Mouse (Mus musculus) limb, embryonic 12.5 days (tissue): Measurements from ENCODE around the gene Acvr1. TPM values are rescaled to one million over a fixed set of nuclear protein-coding genes. Genes with fewer than 3 reads are reported as not detected.

Experiments
- ATAC-seq: fragments of 200-750 bp; cut with Nextera tagmentation; 2 replicates; pipeline ENCODE4 v1.8.0; 2017; ENCODE audit warnings: low read depth, moderate TSS enrichment; ENCODE audit not compliant: insufficient number of reproducible peaks, insufficient read depth, low FRiP score, low TSS enrichment
- H3K27ac ChIP-seq: fragments of 300-500 bp; sonication (generic); 2 replicates; pipeline ENCODE4 v1.5.1; 2016; ENCODE audit warnings: mild to moderate bottlenecking, moderate library complexity
- H3K27me3 ChIP-seq: fragments of 300-500 bp; sonication (generic); 2 replicates; pipeline ENCODE4 v1.6.1; 2016; ENCODE audit warnings: mild to moderate bottlenecking, moderate library complexity
- H3K36me3 ChIP-seq: fragments of 300-500 bp; sonication (generic); 2 replicates; pipeline ENCODE4 v1.6.1; 2016; ENCODE audit warnings: mild to moderate bottlenecking, moderate library complexity
- H3K4me1 ChIP-seq: fragments of 300-500 bp; sonication (generic); replicated peaks from 2 replicates; pipeline ENCODE4 v1.6.1; 2016
- H3K4me2 ChIP-seq: fragments of 300-500 bp; sonication (generic); 2 replicates; pipeline ENCODE4 v1.6.1; 2016; ENCODE audit warnings: mild to moderate bottlenecking, moderate library complexity
- H3K4me3 ChIP-seq: fragments of 300-500 bp; sonication (generic); replicated peaks from 2 replicates; pipeline ENCODE4 v1.5.1; 2016; ENCODE audit warnings: mild to moderate bottlenecking
- H3K9ac ChIP-seq: fragments of 300-500 bp; sonication (generic); replicated peaks from 2 replicates; pipeline ENCODE4 v1.6.1; 2016; ENCODE audit warnings: mild to moderate bottlenecking, moderate library complexity
- H3K9me3 ChIP-seq: fragments of 300-500 bp; sonication (generic); 2 replicates; pipeline ENCODE4 v1.6.1; 2016; ENCODE audit warnings: mild to moderate bottlenecking, moderate library complexity
- WGBS: fragments of 180-500 bp; shearing (Covaris S2); methylation state at CpG from one replicate; pipeline ENCODE4 v1.1.7; 2016; 5-methylcytosine and 5-hydroxymethylcytosine counted together
- polyA plus RNA-seq: library from polyadenylated mRNA; unstranded; fragments of >200 nt; fragmentation: Nextera tagmentation; extraction: Ambion mirVana; gene quantifications from 2 replicates; pipeline ENCODE4 v1.2.1, GENCODE M21; 2016

Acvr1 gene
- polyA plus RNA-seq, 1 experiment from 2014 or later = 5.8 TPM

DNA sequence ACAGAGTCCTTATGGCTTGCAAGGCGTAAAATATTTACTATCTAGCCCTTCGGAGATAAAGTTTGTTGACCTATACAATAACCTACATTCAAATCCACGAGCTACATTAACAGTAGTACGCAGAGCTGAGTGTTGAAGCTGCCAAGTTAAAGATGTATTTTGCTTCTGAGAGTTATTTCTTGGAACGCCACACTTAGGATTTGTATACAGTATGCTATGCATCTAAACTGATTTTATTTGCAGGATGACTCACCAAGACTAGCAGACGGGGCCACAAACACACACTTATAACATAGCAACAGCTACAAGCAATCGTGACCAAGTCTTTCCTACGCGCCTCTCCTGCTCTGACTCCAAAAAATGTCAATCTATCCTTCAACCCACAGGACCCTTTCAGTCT is 46.2 kb downstream of the Acvr1 start:
- Histone ChIP-seq H3K4me3 (no peak overlapping the region), H3K36me3 (no peaks in the 10 kb centered on the region), H3K4me1 (peaks cover 45% of the 10 kb centered on the region), H3K4me2 (no peak overlapping the region), H3K27me3 (no peaks in the 10 kb centered on the region), H3K27ac (no peak overlapping the region), H3K9ac (no peak overlapping the region), H3K9me3 (no peaks in the 10 kb centered on the region)
- ATAC-seq = no peak
- WGBS = 93% methylated on average over 9 of the region's 9 CpGs

GRCm38 (mm10) chr2:58518517-58518916 is 48.4 kb downstream of the Acvr1 start:
- no peak for ATAC-seq
- H3K27me3 ChIP-seq = no peaks in the 10 kb centered on the region
- peaks cover 36% of the 10 kb centered on the region for H3K4me1 ChIP-seq
- H3K9me3 ChIP-seq = no peaks in the 10 kb centered on the region
- no peaks in the 10 kb centered on the region for H3K36me3 ChIP-seq
- no peak overlapping the region for H3K4me2 ChIP-seq
- no peak overlapping the region for H3K9ac ChIP-seq
- H3K27ac ChIP-seq = no peak overlapping the region
- 71% methylated on average over 1 of the region's 1 CpGs for WGBS
- H3K4me3 ChIP-seq = no peak overlapping the region

DNA sequence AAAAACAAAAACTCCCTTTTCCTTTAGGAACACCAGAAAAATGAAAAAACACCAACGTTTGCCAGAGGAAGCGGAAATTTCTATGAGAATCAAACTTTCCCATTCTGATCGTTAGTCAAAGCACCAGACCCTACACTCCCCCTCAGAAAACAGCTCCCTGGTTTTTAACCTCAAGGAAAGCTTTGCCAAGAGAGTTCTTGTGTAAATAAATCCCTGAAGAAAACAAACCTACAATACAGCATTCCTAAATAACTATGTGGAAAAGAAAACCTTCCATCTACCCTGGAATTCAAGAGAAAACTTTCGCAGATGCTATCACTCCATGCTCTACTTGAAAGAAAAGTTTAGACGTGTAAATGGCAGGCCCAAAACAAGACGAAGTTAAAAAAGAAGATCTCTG is 50.0 kb downstream of the Acvr1 start:
- Histone ChIP-seq H3K9ac (no peak overlapping the region), H3K4me3 (no peak overlapping the region), H3K36me3 (0 out of 2 replicates have a peak, but pooled peaks cover under 1% of the 10 kb centered on the region), H3K9me3 (no peaks in the 10 kb centered on the region), H3K4me2 (no peak overlapping the region), H3K27me3 (no peaks in the 10 kb centered on the region), H3K27ac (no peak overlapping the region), H3K4me1 (peaks cover 22% of the 10 kb centered on the region)
- no peak for ATAC-seq
- 65% methylated on average over 6 of the region's 6 CpGs for WGBS

DNA sequence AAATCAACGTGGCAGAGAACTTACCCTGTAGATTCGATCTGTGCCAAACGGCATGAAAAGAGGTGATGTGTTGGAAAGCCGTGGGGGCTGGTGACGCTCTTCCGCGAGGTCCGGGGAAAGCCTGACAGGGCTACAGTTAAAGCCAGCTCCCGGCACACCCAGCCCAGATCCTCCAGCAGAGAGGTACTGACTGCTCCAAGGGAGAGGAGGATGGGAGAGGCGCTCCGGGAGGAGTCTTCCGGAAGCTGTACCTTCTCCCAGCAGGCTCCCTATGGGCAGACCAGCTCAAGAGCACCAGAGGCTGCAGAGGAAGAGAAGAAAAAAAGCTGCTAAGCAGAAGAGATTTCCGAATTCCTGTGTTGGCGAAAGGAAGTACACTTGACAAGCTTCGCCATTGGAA is 51.0 kb downstream of the Acvr1 start:
- Histone ChIP-seq H3K4me1 (peaks cover 19% of the 10 kb centered on the region), H3K27me3 (no peaks in the 10 kb centered on the region), H3K9me3 (no peaks in the 10 kb centered on the region), H3K27ac (no peak overlapping the region), H3K4me3 (no peak overlapping the region), H3K9ac (no peak overlapping the region), H3K36me3 (0 out of 2 replicates have a peak, but pooled peaks cover 4% of the 10 kb centered on the region), H3K4me2 (no peak overlapping the region)
- WGBS = 37% methylated on average over 15 of the region's 15 CpGs
- no peak for ATAC-seq

- Histone ChIP-seq H3K4me1 (peaks cover 19% of the 10 kb centered on the region), H3K27ac (no peak overlapping the region), H3K27me3 (no peaks in the 10 kb centered on the region), H3K4me2 (no peak overlapping the region), H3K9ac (no peak overlapping the region), H3K9me3 (no peaks in the 10 kb centered on the region), H3K4me3 (no peak overlapping the region), H3K36me3 (0 out of 2 replicates have a peak, but pooled peaks cover 4% of the 10 kb centered on the region)
- ATAC-seq = no peak
- 93% methylated on average over 11 of the region's 11 CpGs for WGBS
Observed at GRCm38 (mm10) chr2:58514489-58514888, 52.5 kb downstream of the Acvr1 start.

- Histone ChIP-seq H3K36me3 (peaks cover 4% of the 10 kb centered on the region; the same call in 1 of the 2 replicates), H3K27ac (no peak overlapping the region), H3K4me1 (peaks cover 19% of the 10 kb centered on the region), H3K4me2 (no peak overlapping the region), H3K4me3 (no peak overlapping the region), H3K9ac (no peak overlapping the region), H3K27me3 (no peaks in the 10 kb centered on the region), H3K9me3 (no peaks in the 10 kb centered on the region)
- WGBS = 81% methylated on average over 3 of the region's 3 CpGs
- no peak for ATAC-seq
Observed at GRCm38 (mm10) chr2:58513212-58513611, 53.7 kb downstream of the Acvr1 start.

GRCm38 (mm10) chr2:58510192-58510591 is 56.8 kb downstream of the Acvr1 start:
- Histone ChIP-seq H3K4me1 (no peaks in the 10 kb centered on the region; the same call in 1 of the 2 replicates), H3K27ac (no peak overlapping the region), H3K9me3 (no peaks in the 10 kb centered on the region), H3K4me3 (no peak overlapping the region), H3K36me3 (peaks cover 4% of the 10 kb centered on the region; the same call in 1 of the 2 replicates), H3K27me3 (no peaks in the 10 kb centered on the region), H3K4me2 (no peak overlapping the region), H3K9ac (no peak overlapping the region)
- ATAC-seq = no peak
- 81% methylated on average over 8 of the region's 8 CpGs for WGBS

DNA sequence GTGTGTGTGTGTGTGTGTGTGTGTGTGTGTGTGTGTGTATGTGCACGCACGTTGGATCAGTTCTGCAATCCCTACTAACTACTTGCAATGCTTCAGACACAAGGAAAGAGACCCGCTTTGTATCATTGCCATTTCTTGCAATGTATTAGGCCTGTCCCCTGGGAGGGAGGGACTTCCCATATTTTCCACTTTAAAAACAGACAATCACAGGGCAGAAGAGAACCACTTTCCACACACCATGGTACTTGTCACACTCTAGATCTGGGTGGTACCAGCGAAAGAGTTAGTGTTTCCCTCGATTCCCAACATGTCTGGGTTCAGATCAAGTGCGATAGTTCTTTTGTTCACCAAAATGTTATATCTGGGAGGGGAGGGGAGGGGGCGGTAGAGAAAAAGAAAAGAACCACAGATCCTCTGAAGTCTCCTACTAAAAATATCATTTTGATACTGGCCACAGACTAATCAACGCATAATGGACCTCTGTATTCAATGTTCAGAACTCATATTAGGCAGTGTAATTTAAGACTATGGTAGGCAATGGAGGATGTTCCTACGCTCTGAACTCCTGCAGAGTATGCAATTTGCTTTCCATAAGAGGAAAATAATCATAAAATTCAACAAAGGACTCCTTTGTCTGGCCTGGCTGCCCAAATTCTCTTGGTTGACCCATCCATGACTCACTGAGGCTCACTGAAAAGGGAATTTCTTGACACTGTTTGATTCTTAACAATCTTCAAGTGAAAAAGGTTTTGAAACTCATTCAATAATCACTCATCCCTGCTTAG is 61.5 kb downstream of the Acvr1 start:
- Histone ChIP-seq H3K9ac (no peak overlapping the region), H3K4me1 (no peaks in the 10 kb centered on the region; the same call in 1 of the 2 replicates), H3K36me3 (no peaks in the 10 kb centered on the region; the same call in 1 of the 2 replicates), H3K4me2 (no peak overlapping the region), H3K4me3 (no peak overlapping the region), H3K9me3 (no peaks in the 10 kb centered on the region), H3K27me3 (no peaks in the 10 kb centered on the region), H3K27ac (no peak overlapping the region)
- 89% methylated on average over 9 of the region's 9 CpGs for WGBS
- ATAC-seq = no peak

DNA sequence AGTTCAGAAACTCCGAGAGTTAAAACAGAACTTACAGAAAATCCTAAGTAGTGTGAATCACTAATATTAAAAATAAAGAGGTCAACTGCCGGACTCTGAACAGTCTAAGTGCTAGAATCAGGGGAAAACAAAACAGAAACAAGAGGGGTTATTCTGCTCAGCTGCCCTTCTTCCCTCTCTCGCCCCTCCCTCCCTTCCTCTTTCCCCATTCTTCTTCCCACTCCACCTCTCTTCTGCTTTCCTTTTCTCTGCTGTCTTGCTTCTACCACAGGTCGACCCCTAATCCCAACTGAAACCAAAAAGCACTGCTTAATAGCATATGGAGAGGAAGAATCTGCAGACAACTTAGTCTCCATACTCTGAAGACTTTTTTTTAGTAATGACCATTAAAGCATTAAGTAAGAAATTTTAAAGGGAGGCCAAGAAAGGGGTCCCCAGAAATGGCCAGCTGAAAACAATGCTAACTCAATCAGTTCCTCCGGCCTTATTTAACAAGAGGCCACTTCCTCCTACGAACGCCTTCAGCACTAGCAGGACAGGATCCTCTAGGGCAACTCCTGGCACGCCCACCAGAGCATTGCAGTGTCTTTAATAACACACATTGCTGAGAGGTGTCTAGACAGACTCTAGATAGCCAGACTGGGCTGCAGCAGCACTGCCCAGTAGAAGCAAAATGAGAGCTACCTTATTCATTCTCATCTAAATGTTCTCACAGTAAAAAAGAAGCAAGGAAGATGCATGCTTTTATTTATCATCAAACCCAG is 70.1 kb downstream of the Acvr1 start:
- Histone ChIP-seq H3K27ac (peak overlapping the region; percentile 4; the same call in 1 of the 2 replicates), H3K4me1 (peaks cover 7% of the 10 kb centered on the region), H3K4me3 (no peak overlapping the region), H3K9ac (no peak overlapping the region), H3K36me3 (peaks cover 7% of the 10 kb centered on the region; the same call in 1 of the 2 replicates), H3K27me3 (no peaks in the 10 kb centered on the region), H3K9me3 (0 out of 2 replicates have a peak, but pooled peaks cover 3% of the 10 kb centered on the region), H3K4me2 (no peak overlapping the region)
- ATAC-seq = no peak
- 70% methylated on average over 8 of the region's 8 CpGs for WGBS

DNA sequence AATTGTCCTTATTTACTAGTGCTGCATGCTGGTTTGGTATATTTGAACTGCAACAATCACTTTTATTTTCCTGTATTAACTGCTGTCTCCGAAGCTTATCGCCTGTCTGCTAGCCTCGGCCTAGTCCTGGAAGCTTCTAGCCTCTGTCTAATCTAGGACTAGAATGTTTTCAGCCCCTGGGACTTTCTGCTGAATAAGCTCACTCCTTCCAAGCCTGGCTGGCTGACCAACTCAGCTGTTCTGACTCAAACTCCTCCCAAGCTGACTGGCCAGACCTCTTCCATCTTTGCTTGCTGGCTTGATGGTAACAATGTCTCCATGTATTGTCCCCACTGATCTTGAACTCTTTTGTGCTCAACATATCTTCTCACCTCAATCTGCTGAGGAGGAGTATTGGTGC is 71.7 kb downstream of the Acvr1 start:
- no peak for ATAC-seq
- 0 out of 2 replicates have a peak, but pooled peaks cover 7% of the 10 kb centered on the region for H3K9me3 ChIP-seq
- 88% methylated on average over 3 of the region's 3 CpGs for WGBS
- H3K4me3 ChIP-seq = no peak overlapping the region
- no peak overlapping the region for H3K27ac ChIP-seq
- peaks cover 7% of the 10 kb centered on the region for H3K4me1 ChIP-seq
- no peak overlapping the region for H3K9ac ChIP-seq
- no peak overlapping the region for H3K4me2 ChIP-seq
- peaks cover 10% of the 10 kb centered on the region; the same call in 1 of the 2 replicates for H3K36me3 ChIP-seq
- H3K27me3 ChIP-seq = no peaks in the 10 kb centered on the region
